Mouse (Mus musculus): ENCODE data around the gene Shmt1.

- TF ChIP-seq CTCF (IDR thresholded peaks at IDR 0.05; ENCODE audit: extremely low read depth, insufficient read depth, low read length): no peak
- TF ChIP-seq POLR2A (IDR thresholded peaks at IDR 0.05; ENCODE audit: extremely low read depth, insufficient read depth, low read length): no peak
Measured at GRCm38 (mm10) chr11:60856587-60856986, 45.1 kb upstream of the Shmt1 start.
